In genomic region chr13:28959458-28959978, GRCm38 (mm10) we compare ENCODE assay signal across 8 mouse cellular contexts. TPM values are rescaled to one million over a fixed set of nuclear protein-coding genes. Genes with fewer than 3 reads are reported as not detected.
DNase-seq lines count a peak whose midpoint lies in the region; ATAC-seq and TF ChIP-seq lines count a peak whose summit lies in the region.

No protein-coding gene starts in this region.

- ATAC-seq in hindbrain, postnatal 0 days, result peak; percentile 83
- peak; percentile 74 for ATAC-seq in megakaryocyte, adult 5-6 weeks (ENCODE audit: poor library complexity, severe bottlenecking)

- H3K36me3 ChIP-seq in hindbrain, postnatal 0 days (ENCODE audit: insufficient read depth, low read length), result no peaks in the 10 kb centered on the region

- peak; percentile 83 for TF ChIP-seq CTCF in hindbrain, postnatal 0 days (IDR thresholded peaks at IDR 0.05; ENCODE audit: low read depth)

- peak overlapping the region; percentile 98 for H3K4me2 ChIP-seq in hindbrain, postnatal 0 days (ENCODE audit: low read depth, low read length)

- peak; percentile 73 to 76 for DNase-seq in adrenal gland, adult 18-20 months (ENCODE audit: low spot score in 2 of 2)
- DNase-seq in embryo, embryonic 10 days (ENCODE audit: low spot score), result peak; percentile 88
- DNase-seq in gastrocnemius, postnatal 10 days, result peak; percentile 85
- DNase-seq in hindbrain, postnatal 0 days (ENCODE audit: low spot score), result peak; percentile 93
- peak; percentile 74 to 81 for DNase-seq in left cerebral cortex, adult 8-10 months (ENCODE audit: low spot score in 2 of 2)
- peak; percentile 81 for DNase-seq in right cerebral cortex, adult 18-20 months
- DNase-seq in thymus, postnatal 4 days, result peak; percentile 99

- no peaks in the 10 kb centered on the region for H3K27me3 ChIP-seq in hindbrain, postnatal 0 days (ENCODE audit: insufficient read depth, low read length)

- WGBS in hindbrain, postnatal 0 days, result 1% methylated on average over 31 of the region's 31 CpGs

- H3K4me1 ChIP-seq in hindbrain, postnatal 0 days (ENCODE audit: insufficient read depth, low read length), result no peaks in the 10 kb centered on the region

- peak overlapping the region; percentile 56 for H3K4me3 ChIP-seq in hindbrain, postnatal 0 days (ENCODE audit: low read length)

- H3K9ac ChIP-seq in hindbrain, postnatal 0 days (replicated peaks; ENCODE audit: low read length), result peak overlapping the region; percentile 70

- no peaks in the 10 kb centered on the region for H3K9me3 ChIP-seq in hindbrain, postnatal 0 days (ENCODE audit: low read length)

- H3K27ac ChIP-seq in hindbrain, postnatal 0 days, result peak overlapping the region; percentile 98

RNA-seq across cellular contexts. Expression of gene Sox4, which starts 6.0 kb away (rescaled TPM):
- total RNA-seq in adrenal gland, adult 18-20 months (2021), result 10 to 100 TPM; 13.0 to 15.8 TPM
- total RNA-seq in gastrocnemius, postnatal 10 days (2021), result 10 to 100 TPM; 23.8 to 37.5 TPM
- total RNA-seq in hindbrain, postnatal 0 days (2014; rRNA removed), result 127 and 153 TPM in 2 replicates
- polyA plus RNA-seq in hindbrain, postnatal 0 days (2015; fragmentation: Nextera tagmentation; extraction: Ambion mirVana), result 97.5 and 100 TPM in 2 replicates
- total RNA-seq in left cerebral cortex, adult 8-10 months (2022), result 10 to 100 TPM; 12.1 to 14.7 (median 13.9) TPM
- total RNA-seq in megakaryocyte, adult 5-6 weeks (2015), result 1.7 and 2.5 TPM in 2 replicates
- 1.7 and 3.8 TPM in 2 replicates for total RNA-seq in megakaryocyte, adult 5-6 weeks (2017)

Comparison
In these comparisons a context has a peak if more than half of its experiments do, and no peak if none do; other contexts are left out.
1. Peak in every context shown above with its lines: DNase-seq, ATAC-seq, H3K4me3 ChIP-seq and H3K27ac ChIP-seq.